Mouse (Mus musculus) forebrain, embryonic 12.5 days (tissue): ENCODE measurements at regions not wholly inside any gene's neighbourhood (a gene's known extent, or its start where the extent isn't known, plus 50 kb on each side); places are given as distances from the start of the nearest gene placed in this dataset.
"Not testable (repeated sequence)": the region's sequence is repeated elsewhere in the genome, so short reads cannot be mapped to it uniquely, and the experiment has no call there.

ENCODE experiments used
- ATAC-seq: fragments of 200-750 bp; cut with Nextera tagmentation; 2 replicates; pipeline ENCODE4 v1.8.0; 2017; ENCODE audit warnings: moderate TSS enrichment; ENCODE audit not compliant: low FRiP score
- H3K27ac ChIP-seq: fragments of 300-500 bp; sonication (generic); 2 replicates; pipeline ENCODE4 v1.5.1; 2016; ENCODE audit warnings: mild to moderate bottlenecking
- H3K27me3 ChIP-seq: fragments of 300-500 bp; sonication (generic); 2 replicates; pipeline ENCODE4 v1.6.1; 2016; ENCODE audit warnings: mild to moderate bottlenecking
- H3K36me3 ChIP-seq: fragments of 300-500 bp; sonication (generic); replicated peaks from 2 replicates; pipeline ENCODE4 v1.6.1; 2016; ENCODE audit warnings: mild to moderate bottlenecking
- H3K4me1 ChIP-seq: fragments of 300-500 bp; sonication (generic); 2 replicates; pipeline ENCODE4 v1.6.1; 2016
- H3K4me2 ChIP-seq: fragments of 300-500 bp; sonication (generic); 2 replicates; pipeline ENCODE4 v1.6.1; 2016; ENCODE audit warnings: mild to moderate bottlenecking, moderate library complexity
- H3K4me3 ChIP-seq: fragments of 300-500 bp; sonication (generic); replicated peaks from 2 replicates; pipeline ENCODE4 v1.5.1; 2016; ENCODE audit warnings: mild to moderate bottlenecking
- H3K9ac ChIP-seq: fragments of 300-500 bp; sonication (generic); 2 replicates; pipeline ENCODE4 v1.6.1; 2016; ENCODE audit warnings: mild to moderate bottlenecking
- H3K9me3 ChIP-seq: fragments of 300-500 bp; sonication (generic); 2 replicates; pipeline ENCODE4 v1.6.1; 2016
- WGBS: fragments of 180-500 bp; shearing (Covaris S2); methylation state at CpG from one replicate; pipeline ENCODE4 v1.1.7; 2016; 5-methylcytosine and 5-hydroxymethylcytosine counted together

DNA sequence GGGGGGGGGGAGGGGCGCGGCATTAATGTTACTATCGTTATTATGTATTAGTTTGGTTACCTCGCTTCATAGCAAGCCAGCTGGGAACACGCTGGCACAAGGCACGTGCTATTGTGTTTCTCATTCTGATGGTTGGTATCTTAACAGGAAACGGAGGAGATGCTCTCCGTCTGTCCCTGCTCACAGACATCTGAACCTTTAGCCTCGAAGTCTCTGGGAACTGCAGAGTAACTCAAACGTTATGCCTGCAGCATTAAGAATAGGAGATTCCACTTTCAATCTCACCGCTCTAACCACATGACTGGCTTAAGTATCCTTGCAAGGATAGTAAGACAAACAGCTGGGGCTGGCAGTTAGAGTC lies 80.0 kb downstream of the Nfkbiz start:
- H3K27ac ChIP-seq = no peak overlapping the region
- 88% methylated on average over 11 of the region's 11 CpGs for WGBS
- no peak for ATAC-seq
- H3K27me3 ChIP-seq = no peaks in the 10 kb centered on the region
- no peak overlapping the region for H3K4me3 ChIP-seq
- H3K36me3 ChIP-seq = no peaks in the 10 kb centered on the region
- no peaks in the 10 kb centered on the region for H3K4me1 ChIP-seq
- H3K9ac ChIP-seq = no peak overlapping the region
- H3K9me3 ChIP-seq = no peaks in the 10 kb centered on the region
- H3K4me2 ChIP-seq = no peak overlapping the region

DNA sequence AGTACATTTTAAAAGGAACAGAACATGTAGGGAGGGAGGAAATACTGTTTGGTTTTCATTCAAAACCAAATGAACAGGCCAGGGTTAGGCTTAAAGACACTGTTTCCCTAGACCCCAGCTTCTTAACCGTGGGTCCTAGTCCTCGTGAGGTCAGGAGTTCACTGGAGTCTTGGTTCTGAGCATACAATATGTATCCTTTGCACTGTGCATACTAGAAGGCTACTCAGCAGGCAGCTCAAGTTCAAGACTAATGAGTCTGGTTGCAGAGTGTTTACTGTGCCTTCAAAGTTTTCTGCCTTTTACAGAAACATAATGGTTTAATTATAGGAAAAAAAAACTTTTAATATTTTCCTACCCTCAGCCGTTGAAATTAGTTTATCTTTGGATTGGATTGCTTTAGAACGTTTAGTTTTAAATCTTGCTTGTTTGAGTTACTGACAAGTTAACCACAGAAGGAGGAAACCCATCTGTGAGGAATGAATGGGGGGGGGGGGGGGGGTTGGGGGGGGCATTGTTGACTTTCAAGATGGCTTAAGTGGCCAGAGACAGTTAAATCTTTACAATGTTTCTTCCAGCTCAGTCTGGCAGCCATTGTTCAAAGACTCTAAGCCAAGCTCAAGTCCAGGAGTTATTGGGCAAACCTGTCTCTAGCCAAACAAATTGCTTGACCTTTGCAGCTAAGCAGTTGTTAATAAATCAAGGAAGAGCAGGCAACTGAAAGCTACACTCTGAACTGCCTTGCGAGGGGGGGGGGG lies 80.6 kb downstream of the Nfkbiz start:
- Histone ChIP-seq H3K9ac (no peak overlapping the region), H3K27me3 (no peaks in the 10 kb centered on the region), H3K27ac (no peak overlapping the region), H3K4me2 (no peak overlapping the region), H3K9me3 (no peaks in the 10 kb centered on the region), H3K36me3 (no peaks in the 10 kb centered on the region), H3K4me3 (no peak overlapping the region), H3K4me1 (no peaks in the 10 kb centered on the region)
- no peak for ATAC-seq
- 75% methylated on average over 4 of the region's 5 CpGs for WGBS

DNA sequence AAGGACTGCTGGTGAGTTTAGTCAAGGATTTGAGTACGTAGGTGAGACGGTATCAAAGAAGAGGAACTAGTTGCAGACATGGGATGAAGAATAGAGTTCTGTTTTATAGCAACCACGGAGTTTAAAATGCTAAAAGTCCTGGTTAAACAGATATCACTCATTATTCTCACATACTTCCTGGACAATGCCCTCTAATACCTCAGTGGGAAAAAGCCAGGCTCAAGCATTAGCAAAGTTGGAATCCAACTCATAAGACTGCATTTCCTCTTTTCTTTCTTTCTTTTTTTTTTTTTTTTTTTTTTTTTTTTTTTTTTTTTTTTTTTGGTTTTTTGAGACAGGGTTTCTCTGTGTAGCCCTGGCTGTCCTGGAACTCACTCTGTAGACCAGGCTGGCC lies 81.3 kb downstream of the Nfkbiz start:
- not testable (repeated sequence) for H3K4me1 ChIP-seq, H3K9ac ChIP-seq, H3K36me3 ChIP-seq, H3K27me3 ChIP-seq, H3K4me2 ChIP-seq, H3K9me3 ChIP-seq, ATAC-seq, H3K4me3 ChIP-seq, H3K27ac ChIP-seq
- 95% methylated on average over 3 of the region's 3 CpGs for whole genome bisulfite sequencing

DNA sequence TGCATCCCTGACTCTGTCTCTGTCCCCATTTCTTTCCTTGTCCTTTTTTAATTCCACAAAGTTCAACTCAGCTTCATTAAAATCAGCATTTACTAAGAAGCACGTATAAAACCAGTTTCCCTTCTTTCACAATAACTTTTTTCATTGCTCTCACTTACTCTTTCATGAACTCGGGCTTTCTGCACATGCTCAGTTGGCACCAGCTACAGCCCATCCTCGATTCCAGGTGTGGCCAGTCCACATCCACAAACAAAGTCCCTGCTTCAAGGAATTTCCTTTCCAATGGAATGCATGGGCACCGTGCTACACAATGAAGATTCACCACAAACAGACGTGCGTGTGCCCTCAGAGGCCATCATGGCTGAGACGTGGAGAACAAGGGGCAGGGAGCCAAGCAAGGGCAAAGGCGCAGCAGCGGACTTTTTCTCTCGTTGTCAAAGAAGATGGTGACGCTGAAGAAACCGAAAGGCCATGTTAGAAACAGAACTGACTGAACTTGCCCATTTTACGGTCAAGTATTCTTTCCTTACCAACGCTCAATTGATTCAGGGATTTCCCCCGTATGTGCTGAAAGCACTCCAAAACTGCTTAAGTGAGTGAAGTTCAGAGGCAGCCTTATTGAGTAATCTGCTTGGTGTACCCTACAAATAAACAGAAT lies 81.8 kb downstream of the Nfkbiz start:
- no peaks in the 10 kb centered on the region for H3K4me1 ChIP-seq
- H3K4me2 ChIP-seq = no peak overlapping the region
- H3K36me3 ChIP-seq = no peaks in the 10 kb centered on the region
- ATAC-seq = no peak
- H3K4me3 ChIP-seq = no peak overlapping the region
- no peaks in the 10 kb centered on the region for H3K27me3 ChIP-seq
- no peak overlapping the region for H3K27ac ChIP-seq
- H3K9me3 ChIP-seq = no peaks in the 10 kb centered on the region
- H3K9ac ChIP-seq = no peak overlapping the region
- 90% methylated on average over 15 of the region's 15 CpGs for WGBS

DNA sequence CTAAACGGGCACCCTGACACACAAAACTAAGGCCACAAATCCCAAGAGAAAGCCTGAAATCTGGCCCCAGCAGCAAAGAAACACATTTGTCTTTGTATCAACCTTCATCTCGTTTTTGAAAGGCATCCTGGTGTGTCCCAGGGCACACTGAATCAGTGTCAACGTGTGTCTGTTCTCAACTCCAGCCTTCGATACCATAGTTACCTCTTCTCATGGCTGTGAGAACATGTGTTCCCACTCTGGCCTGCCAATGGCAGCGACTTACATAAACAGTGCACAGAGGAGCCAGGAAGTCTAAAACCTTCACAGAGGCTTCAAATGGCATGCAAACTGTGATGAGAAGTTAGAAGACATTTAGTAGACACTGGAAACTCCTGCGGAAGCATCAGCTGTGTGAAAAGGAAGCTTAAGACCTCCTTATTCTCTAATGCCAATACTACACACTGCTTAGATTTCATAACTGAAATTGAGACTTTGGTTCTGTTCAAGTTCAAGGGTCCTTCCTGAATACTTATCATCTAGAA lies 83.3 kb downstream of the Nfkbiz start:
- Histone ChIP-seq H3K27ac (no peak overlapping the region), H3K9ac (no peak overlapping the region), H3K4me3 (no peak overlapping the region), H3K4me2 (no peak overlapping the region), H3K27me3 (no peaks in the 10 kb centered on the region), H3K36me3 (no peaks in the 10 kb centered on the region), H3K9me3 (no peaks in the 10 kb centered on the region), H3K4me1 (no peaks in the 10 kb centered on the region)
- ATAC-seq = no peak
- 77% methylated on average over 6 of the region's 6 CpGs for WGBS

DNA sequence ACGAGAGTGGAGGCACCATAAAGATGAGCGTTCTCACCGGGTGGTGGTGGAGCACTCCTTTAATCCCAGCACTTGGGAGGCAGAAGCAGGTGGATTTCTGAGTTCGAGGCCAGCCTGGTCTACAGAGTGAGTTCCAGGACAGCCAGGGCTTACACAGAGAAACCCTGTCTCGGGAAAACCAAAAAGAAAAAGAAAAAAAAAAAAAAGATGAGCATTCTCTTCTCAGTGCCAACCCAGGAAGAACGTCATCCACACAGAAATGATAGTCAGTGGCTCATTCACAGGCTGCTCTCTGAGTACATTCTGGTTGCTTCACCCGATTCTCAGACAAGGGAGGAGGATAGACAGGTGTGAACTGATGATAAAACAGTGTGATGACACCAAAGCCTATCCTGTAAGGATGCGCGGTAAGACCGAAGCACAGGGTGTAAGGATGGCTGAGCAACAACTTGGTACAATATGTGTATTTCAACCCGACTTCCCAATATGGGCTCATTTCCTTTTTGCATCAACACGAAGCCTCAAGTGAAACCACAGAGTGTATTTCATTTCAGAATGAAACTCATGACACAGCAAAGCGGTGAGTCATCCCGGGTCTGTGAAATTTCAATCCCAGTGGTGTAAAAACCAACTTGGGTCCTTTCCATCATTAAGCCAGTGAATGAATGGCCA lies 84.5 kb downstream of the Nfkbiz start:
- Histone ChIP-seq H3K9ac (no peak overlapping the region), H3K4me2 (no peak overlapping the region), H3K9me3 (no peaks in the 10 kb centered on the region), H3K27me3 (no peaks in the 10 kb centered on the region), H3K27ac (no peak overlapping the region), H3K4me3 (no peak overlapping the region), H3K4me1 (no peaks in the 10 kb centered on the region), H3K36me3 (no peaks in the 10 kb centered on the region)
- no peak for ATAC-seq
- 90% methylated on average over 14 of the region's 14 CpGs for WGBS

DNA sequence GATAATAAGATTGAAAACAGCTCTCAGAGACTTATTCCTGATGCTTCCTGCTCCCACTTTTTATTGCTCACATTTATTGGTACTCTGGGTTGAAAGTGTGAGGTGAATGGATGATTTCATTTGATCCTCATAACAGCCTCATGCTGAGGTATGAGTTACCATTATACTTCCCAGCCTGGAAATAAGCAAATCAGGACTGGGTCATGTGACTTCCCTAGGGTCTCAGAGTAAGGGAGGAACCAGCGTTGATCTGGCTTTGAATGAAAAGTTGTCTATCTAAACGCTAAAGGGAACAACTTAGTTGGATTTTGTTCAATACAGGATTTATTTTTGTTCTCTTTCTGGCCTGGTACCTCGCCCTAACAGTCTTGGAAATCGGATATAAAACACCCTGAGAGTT lies 85.3 kb downstream of the Nfkbiz start:
- ATAC-seq = no peak
- 89% methylated on average over 4 of the region's 4 CpGs for WGBS
- Histone ChIP-seq H3K4me2 (no peak overlapping the region), H3K4me3 (no peak overlapping the region), H3K27ac (no peak overlapping the region), H3K9ac (no peak overlapping the region), H3K36me3 (no peaks in the 10 kb centered on the region), H3K4me1 (no peaks in the 10 kb centered on the region), H3K9me3 (no peaks in the 10 kb centered on the region), H3K27me3 (no peaks in the 10 kb centered on the region)

DNA sequence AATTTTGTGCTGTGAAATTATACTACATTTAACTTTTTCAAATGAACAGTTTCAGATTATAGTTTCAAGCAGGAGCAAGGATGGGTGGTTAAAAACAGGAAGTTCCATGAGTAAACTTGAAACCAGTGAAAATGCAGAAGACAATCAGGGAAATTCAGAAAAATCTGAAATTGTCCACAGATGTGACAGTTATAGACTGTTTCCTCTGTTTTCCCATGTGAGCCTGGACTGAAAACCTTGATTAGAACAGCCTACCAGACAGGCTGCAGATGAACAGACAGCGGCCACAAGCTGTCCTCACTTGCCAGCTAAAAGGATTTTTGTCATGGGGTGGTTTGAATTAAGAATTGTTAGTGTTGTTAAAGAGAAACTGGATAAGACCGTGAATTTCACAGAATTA lies 91.4 kb downstream of the Nfkbiz start:
- H3K4me2 ChIP-seq = no peak overlapping the region
- no peak overlapping the region for H3K27ac ChIP-seq
- no peak for ATAC-seq
- no peaks in the 10 kb centered on the region for H3K9me3 ChIP-seq
- no peak overlapping the region for H3K9ac ChIP-seq
- no peaks in the 10 kb centered on the region for H3K36me3 ChIP-seq
- H3K27me3 ChIP-seq = no peaks in the 10 kb centered on the region
- H3K4me1 ChIP-seq = no peaks in the 10 kb centered on the region
- WGBS = 75% methylated on average over 2 of the region's 2 CpGs
- no peak overlapping the region for H3K4me3 ChIP-seq

DNA sequence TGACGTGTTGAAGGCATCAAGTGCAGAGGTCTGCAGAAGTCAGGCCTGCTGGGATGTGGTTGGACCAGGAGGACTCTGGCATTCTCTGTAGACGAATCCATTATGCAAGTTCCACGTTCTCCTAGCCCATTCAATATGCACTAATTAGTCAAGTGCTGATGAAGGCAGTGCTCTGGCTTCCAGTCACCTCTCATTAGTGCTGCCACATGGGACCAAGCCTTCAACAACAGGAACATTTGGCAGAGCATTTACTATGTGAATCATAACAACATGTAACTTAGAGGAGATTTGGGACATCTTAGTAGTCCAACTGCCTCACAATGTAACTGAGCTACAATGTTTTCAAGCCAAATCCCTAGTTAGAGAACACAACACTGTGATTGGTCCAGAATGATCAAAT lies 92.5 kb downstream of the Nfkbiz start:
- H3K4me2 ChIP-seq = no peak overlapping the region
- H3K4me1 ChIP-seq = no peaks in the 10 kb centered on the region
- no peak overlapping the region for H3K27ac ChIP-seq
- H3K9ac ChIP-seq = no peak overlapping the region
- no peaks in the 10 kb centered on the region for H3K27me3 ChIP-seq
- H3K9me3 ChIP-seq = no peaks in the 10 kb centered on the region
- peak; percentile 73; the same call in 1 of the 2 replicates for ATAC-seq
- H3K4me3 ChIP-seq = no peak overlapping the region
- no peaks in the 10 kb centered on the region for H3K36me3 ChIP-seq
- 39% methylated on average over 3 of the region's 3 CpGs for WGBS

DNA sequence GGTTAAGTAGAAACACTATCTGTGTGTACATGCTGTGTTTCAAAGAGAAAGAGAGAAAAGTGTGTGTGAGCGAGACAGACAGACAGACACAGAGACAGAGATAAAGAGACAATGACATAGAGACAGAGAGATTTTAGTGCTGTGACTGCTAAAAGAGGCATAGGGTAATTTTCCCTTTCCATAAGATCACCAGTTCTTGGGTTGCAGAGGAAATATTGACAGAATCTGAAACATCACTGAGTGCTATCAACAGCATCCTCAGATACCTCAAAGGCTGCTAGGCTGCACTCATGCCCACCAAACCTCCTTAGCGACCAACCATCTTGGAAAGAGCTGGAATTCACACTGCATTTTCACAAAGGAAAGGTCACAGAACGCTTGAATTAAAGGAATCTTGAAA lies 93.6 kb downstream of the Nfkbiz start:
- H3K4me2 ChIP-seq = no peak overlapping the region
- no peak overlapping the region for H3K9ac ChIP-seq
- no peak overlapping the region for H3K4me3 ChIP-seq
- ATAC-seq = no peak
- no peaks in the 10 kb centered on the region for H3K27me3 ChIP-seq
- 85% methylated on average over 3 of the region's 3 CpGs for WGBS
- H3K9me3 ChIP-seq = no peaks in the 10 kb centered on the region
- no peaks in the 10 kb centered on the region for H3K4me1 ChIP-seq
- H3K27ac ChIP-seq = no peak overlapping the region
- H3K36me3 ChIP-seq = no peaks in the 10 kb centered on the region

DNA sequence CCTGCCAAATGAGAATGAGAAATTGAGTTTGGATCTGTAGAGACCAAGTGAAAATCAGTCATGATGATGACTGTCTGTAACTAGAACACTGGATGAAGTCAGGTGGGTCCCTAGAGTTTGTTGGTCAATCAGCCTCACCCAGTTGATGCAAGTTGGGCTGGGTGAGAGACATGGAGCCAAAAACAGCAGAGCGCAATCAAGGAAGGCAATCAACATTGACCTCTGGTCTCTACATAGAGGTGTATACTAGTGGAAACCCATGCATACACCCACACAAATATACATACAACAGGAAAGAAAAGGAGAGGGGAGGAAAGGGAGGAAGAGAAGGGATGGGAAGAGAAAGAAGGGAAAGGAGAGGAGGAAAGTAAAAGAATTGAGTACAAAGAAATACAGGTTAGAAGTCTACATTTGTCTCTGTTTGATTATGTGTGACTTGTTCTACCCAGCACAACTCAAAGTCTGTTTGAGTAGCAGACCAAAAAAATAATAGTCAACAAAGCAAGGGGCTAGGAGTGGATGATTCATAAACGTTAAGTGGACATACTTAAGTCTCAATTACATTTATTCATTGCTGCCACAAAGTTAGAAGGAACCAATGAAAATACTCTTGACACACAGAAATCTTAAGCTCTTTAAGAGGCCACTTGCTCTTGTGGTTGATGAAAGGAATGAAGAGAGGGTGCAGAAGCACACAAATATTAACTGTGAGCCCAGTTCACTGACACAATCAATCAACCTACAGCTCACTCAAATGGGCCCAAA lies 97.4 kb downstream of the Nfkbiz start:
- H3K9me3 ChIP-seq = no peaks in the 10 kb centered on the region
- no peak overlapping the region for H3K9ac ChIP-seq
- 95% methylated on average over 2 of the region's 2 CpGs for WGBS
- no peak for ATAC-seq
- no peak overlapping the region for H3K27ac ChIP-seq
- no peak overlapping the region for H3K4me2 ChIP-seq
- H3K27me3 ChIP-seq = no peaks in the 10 kb centered on the region
- H3K4me1 ChIP-seq = no peaks in the 10 kb centered on the region
- no peak overlapping the region for H3K4me3 ChIP-seq
- H3K36me3 ChIP-seq = no peaks in the 10 kb centered on the region

DNA sequence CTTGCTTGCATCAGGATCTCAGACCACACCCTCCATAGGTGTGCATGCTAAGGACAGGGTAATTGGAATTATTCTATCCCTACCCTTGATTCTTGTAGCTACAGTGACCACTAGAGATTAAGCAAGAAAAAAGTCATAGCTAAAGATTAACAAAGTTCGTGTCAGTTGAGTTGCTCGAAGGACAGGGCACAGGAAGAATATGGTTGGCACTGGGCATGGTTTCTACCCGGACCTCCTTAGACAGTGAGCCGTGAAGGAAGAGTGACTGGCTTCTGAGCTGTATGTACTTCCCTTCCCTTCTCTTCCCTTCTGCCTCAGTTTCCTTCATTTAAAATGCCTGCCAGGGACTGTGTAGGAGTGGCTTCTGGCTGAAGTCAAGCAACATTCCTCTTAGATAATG lies 100.0 kb downstream of the Nfkbiz start:
- H3K4me3 ChIP-seq = no peak overlapping the region
- no peak overlapping the region for H3K27ac ChIP-seq
- H3K9me3 ChIP-seq = no peaks in the 10 kb centered on the region
- H3K4me1 ChIP-seq = no peaks in the 10 kb centered on the region
- H3K27me3 ChIP-seq = no peaks in the 10 kb centered on the region
- no peak overlapping the region for H3K9ac ChIP-seq
- H3K4me2 ChIP-seq = no peak overlapping the region
- WGBS = 92% methylated on average over 4 of the region's 4 CpGs
- H3K36me3 ChIP-seq = no peaks in the 10 kb centered on the region
- ATAC-seq = no peak
